Mouse (Mus musculus): ENCODE data around the gene Tmem234.
A peak's percentile ranks its signal among the peaks of the same experiment; 100 is the strongest.
"Not testable (repeated sequence)": the region's sequence is repeated elsewhere in the genome, so short reads cannot be mapped to it uniquely, and the experiment has no call there.

The Tmem234 gene

DNA sequence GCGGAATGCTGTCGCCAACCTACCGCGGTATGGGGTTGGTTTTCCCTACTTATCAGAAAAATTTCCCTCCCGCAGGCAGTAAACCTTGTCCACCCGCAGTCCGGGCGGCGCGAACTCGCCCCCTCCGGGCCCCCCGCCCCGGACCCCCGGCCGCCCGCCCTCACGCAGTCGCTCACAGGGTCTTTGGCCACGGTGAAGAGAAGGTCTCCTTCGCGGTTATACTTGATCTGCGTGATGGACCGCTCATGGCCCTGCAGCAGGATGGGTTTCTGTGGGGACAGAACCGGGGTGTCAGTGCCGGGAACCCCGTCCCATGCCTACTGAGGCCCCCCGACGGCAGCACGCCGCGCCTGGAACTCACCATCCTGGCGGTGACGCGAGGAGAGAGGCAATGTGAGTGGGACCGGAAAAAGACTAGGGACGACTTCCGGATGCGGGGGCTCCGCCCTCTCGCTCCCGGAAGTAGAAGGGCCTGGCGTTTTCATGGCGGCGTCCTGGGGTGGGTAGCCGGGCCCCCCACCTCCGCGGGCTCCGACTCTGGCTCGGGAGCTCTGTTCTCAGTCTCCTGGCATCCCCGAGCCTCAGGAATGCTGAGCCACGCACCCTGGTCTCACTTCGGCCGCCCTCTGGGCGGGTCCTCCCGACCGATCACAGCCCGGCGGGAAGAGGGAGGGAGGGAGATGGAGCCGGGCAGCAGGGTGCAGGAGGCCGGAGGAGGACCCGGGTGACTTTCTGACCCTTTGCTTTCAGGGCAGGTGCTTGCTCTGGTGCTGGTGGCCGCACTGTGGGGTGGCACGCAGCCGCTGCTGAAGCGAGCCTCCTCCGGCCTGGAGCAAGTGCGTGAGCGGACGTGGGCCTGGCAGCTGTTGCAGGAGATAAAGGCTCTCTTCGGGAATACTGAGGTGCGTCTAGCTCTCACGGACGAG lies at the start of gene Tmem234, which contains the start of gene Eif3i:
Gene Tmem234 (plus strand): TSS at position 436 of the 926 bp plus-strand sequence.
Gene Eif3i (minus strand): TSS at position 416 of the 926 bp plus-strand sequence.
- peak; percentile 87 for DNase-seq (ENCODE audit: low spot score)

DNA sequence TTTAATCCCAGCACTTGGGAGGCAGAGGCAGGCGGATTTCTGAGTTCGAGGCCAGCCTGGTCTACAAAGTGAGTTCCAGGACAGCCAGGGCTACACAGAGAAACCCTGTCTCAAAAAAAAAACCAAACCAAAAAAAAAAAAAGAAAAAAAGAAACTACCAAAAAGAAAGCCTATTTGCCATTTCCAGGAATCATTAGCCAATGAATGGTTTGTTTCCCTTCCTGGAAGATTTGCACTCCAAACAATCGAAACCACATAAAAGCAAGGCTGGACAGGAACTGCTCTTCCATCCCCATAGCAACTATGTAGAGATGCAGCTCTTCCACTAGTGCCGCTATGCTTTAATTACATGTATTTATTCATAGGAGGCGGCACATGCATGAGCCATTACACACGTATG lies 46.0 kb upstream of the Tmem234 start:
- DNase-seq (ENCODE audit: low spot score), result not testable (repeated sequence)

DNA sequence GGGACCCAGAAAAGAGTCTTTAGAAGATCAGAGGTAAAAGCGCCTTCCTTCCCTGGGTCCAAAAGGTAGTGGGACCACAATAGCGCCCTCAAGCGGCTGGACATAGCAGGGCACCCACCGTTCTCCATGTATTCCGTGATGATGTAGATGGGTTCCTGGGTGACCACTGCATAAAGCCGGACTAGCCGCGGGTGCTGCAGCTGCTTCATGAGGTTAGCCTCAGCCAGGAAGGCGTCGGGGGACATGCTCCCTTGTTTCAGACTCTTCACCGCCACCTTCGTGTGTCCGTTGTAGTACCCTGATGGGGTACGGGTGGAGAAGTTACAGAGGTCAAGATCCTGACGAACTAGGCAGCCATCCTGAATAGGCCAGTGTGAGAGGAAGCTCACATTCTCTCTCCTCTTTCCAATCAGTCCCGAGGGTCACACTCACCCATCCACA lies 45.0 kb upstream of the Tmem234 start:
- DNase-seq (ENCODE audit: low spot score), result peak; percentile 18

DNA sequence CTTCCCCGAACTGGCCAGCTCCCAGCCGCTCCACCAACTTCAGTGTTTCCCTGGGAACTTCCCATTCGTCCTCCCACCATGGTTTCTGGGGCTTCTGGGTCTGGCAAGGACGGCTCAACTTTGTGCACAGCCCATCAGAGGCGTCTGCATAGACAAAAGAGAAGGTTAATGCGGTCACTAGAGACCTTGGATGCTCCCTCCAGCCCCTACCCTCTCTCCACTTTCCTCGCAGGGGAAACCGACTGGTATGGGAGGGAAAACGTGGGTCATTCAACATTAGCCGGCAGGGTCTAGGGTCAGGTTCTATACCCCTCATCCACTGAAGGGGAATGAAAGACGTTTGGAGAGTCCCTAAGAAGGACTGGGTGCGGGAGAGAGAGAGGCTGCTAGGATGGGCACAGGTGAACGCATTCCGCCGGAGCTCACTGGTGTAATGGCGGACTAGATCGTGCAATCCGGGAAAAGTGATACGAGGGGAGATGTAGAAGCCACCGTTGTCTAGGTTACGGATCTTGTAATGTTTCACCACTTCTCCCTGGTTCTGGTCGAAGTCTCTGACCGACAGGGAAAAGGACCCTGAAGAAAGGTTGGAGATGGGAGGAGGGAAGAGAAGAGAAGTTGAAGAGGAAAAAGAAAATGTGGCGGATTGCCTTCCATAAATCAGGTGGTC lies 44.5 kb upstream of the Tmem234 start:
- DNase-seq (ENCODE audit: low spot score), result no peak

DNA sequence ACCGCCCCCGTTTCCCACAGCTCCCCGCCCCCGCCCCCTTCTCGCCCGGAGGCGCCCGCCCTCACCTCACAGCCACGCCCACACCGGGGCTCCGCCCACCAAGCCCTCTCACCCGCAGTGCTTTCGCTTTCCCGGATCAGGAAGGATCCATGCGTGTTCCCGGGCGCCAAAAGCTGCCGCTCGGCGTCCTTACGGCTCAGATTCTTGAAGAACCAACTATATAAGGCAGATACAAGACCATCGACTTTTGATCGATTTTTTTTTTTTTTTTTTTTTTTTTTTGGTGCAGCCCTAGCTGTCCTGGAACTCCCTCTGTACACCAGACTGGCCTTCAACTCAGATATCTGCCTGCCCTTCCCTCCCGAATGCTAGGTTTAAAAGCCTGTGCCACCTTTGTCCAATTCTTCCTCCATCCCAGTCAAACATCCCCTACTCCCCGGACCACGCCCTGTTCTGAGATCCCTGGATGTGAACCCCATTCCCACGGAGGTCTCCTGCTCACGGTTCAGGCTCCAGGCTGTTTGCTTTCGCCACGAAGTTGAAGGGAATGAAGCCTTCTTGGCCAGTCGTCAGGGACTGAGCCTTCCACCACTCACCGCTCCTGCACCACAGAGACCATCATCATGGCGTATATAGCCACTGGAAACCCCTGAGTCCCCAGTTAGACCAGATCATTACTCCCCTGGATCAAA lies 43.8 kb upstream of the Tmem234 start:
- peak; percentile 91 for DNase-seq (ENCODE audit: low spot score)

DNA sequence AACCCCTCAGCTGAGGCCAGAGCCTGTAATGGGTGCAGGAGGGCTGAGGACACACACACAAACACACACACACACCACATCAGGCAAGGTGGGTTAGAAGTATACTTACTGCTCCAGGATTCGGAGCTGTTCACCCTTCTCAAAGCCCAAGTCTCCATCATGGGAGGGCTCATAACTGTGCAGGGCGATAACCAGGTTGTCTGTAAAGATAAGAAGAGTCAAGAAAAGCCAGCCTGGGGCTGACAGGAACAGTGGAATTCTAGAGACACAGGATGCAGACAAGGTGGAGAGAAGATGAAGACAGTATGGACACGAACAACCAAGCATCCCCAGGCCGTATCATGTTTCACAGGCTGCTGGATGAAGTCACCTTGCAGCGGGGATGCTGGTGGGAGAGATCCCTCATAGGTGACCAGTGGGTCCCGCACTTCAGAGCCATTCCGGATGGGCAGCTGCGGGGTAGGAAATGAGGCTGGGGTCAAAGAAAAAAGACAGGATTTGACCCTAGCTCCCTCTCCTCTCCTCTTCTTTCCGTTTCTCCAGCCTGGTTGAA lies 43.1 kb upstream of the Tmem234 start:
- DNase-seq (ENCODE audit: low spot score), result no peak

DNA sequence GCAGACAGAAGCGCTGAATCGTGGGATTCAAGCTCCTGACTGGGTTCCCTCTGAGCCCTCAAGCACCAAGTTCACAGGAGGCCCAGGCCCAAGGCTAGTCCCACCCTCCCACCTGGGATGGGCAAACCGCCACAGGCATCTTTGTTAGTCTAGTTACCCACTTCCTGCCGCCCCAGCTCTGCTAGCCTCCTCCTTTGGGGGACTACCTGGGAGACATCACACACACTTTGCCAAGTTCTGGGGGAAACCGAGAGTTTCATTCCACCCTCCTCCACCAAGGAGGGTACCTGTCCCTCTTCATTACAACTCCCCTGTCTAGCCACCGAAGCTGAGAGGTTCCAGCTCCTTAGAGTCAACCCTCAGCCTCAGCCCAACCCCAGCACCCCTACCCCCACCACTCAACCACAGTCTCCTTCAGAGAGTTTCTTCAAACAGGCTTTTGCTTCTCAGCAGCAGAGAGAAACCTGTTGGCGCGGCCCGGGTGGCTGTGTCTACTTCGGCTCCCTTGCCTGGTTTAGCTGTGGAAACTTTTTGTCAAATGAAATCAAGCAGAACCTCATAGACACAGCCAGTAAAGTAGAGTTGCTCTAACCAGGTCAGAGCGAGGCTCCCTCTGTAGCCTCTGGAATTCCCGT lies 42.0 kb upstream of the Tmem234 start:
- no peak for DNase-seq (ENCODE audit: low spot score)

DNA sequence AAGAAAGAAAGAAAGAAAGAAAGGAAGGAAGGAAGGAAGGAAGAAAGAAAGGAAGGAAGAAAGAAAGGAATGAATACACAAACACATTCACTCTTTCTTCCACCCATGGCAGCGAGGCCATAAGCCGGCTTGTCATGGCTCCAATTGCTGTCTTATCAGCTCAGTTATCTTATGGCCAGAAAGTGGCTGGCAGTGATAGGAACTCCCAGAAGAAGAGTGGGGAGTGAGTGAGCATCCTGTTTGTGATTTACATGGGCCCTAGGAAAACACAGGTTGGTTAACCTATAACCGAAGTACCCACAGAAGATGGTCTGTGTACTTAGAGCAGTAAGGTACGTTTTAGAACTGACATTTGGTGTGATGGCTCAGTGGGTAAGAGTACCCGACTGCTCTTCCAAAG lies 39.3 kb upstream of the Tmem234 start:
- no peak for DNase-seq (ENCODE audit: low spot score)

DNA sequence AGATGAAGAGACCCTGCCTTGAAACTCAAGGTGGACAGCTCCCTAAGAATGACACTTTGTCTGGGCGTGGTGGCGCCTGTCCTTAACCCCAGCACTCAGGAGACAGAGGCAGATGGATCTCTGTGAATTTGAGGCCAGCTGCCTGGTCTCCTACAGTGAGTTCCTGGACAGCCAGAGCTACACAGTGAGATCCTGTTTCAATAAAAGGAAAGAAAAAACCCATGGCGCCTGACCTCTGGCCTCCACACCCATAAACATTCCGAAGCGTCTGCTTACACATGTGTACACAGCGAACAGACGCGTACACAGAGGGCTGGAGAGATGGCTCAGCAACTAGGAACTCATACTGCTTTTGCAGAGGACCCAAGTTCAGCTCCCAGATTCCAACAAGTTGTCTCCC lies 36.8 kb upstream of the Tmem234 start:
- peak; percentile 82 for DNase-seq (ENCODE audit: low spot score)

DNA sequence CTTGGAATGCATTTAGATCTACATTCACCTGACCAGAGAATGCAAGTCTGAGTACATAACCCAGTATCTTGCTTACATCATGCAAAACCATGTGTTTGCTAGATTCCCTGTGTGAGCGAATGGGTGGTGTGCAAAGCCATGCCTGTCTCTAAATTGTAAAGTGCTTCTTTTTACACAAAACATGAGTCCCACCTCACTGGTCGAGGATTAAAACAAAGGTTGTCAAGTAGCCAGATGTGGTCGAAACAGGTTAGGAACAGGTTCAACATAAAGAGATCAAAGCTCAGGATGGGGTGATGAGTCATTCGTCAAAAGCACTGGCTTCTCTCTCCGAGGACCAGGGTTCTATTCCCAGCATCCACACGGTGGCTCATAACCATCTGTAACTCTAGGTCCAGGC lies 35.3 kb upstream of the Tmem234 start:
- no peak for DNase-seq (ENCODE audit: low spot score)

DNA sequence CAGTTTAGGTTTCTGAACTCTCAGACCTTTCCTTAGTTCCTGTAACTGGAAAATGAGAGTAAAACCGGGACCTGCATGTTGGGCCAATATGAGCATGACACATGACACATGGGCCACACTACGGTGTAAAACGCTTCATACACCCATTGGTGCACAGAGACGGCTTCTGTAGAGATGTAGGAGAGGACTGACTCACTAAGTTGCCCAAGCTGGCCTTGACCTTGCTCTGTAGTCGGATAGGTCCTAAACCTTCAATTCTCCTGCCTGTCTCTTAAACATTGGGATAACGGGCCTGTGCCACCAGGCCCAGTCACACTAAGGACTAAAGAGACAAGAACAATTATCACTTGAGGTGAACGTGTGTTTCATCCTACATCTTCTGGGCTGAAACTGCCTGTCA lies 32.1 kb upstream of the Tmem234 start:
- DNase-seq (ENCODE audit: low spot score), result no peak

DNA sequence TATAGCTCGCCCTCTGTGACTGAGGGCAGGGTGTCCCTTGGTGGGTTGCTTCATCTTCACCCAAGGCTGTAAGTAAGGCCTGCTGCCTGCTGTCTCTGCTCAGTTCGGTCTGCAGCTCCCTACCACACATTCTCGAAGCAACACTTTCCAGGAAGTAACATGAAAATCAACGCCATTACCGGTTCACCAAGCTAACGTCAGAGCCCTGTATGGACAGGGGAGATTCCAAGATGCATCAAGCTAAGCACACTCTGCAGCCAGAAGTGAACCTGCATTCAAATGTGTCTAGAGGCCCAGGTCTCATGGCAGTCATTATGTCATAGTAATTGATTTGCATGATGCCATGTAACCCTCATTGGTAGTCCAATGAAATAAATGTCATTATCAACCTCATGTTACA lies 30.4 kb upstream of the Tmem234 start:
- DNase-seq (ENCODE audit: low spot score), result no peak

DNA sequence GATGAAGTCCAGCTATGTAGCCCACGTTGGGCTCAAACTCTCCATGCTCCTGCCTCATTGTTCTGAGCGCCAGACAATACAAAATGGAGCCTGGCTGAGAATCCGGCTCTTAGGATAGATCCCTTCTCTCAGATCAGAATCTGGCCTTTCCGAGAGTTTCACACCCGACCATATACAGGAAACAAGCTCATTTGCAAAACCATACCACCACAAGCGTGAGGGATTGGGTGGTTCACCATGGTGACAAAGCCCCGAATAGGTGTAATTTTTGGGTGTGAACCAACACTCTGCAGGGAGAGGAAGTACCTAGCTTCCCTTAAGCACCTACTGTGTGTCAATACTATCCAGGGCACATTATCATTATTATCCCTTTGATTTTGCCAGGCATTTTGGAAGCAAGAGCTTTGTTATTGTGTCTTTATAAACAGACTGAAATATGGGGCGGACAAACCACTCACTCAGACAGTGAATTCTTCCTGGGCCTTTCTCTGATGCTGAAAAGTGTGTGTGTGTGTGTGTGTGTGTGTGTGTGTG lies 28.9 kb upstream of the Tmem234 start:
- no peak for DNase-seq (ENCODE audit: low spot score)

DNA sequence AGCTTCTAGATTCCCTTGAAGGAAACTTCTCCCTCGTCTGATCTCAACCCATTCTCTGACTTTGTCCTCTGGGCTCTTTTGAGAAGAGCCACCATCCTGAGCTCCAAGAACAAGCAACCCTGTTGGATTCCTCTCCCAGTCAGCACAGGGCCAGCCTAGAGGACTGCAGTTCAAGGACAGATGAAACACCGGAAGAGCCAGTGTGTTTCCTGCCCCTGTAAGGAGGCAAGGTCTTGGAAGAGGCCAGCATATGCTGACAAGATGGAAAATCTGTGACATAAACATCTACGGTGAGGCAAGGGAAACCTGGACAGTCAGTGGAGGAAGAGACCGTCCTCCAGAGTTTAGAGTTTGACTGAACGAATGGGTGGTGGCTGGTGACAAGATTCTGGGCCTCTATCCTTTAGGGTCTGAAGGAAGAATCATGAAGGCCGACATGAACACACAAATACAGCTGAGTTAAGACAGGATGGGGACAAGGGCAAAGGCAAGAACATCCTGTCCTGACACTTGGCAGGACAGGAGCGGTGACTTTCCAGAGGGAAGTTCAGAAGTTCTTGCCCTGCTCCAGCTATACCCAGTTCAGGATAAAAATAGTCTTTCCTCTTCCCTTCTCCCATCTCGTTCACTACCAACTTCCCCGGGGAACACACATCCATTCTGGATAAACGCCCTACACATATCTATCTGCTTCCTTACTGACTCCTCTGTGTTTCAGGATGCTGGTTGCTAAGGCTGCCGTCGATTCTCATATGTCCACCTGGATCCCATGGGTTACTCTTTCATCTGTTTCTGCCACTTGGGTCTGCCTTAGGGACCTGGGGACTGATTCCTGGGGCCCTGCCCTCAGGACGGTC lies 28.0 kb upstream of the Tmem234 start:
- no peak for DNase-seq (ENCODE audit: low spot score)

DNA sequence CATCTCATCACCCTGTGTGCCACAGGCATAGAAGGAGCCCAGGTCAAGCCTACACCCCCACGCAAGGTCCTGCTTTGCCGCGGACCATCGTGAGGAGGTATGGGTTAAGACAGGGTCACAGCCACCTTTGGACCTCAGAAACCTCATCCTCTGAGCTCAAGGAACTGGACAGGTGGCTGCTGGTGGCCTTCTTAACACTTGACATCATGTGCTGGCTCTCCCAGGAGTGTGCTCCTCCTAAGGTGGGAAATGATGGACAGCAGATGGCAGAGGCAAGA lies 27.4 kb upstream of the Tmem234 start:
- DNase-seq (ENCODE audit: low spot score), result no peak

DNA sequence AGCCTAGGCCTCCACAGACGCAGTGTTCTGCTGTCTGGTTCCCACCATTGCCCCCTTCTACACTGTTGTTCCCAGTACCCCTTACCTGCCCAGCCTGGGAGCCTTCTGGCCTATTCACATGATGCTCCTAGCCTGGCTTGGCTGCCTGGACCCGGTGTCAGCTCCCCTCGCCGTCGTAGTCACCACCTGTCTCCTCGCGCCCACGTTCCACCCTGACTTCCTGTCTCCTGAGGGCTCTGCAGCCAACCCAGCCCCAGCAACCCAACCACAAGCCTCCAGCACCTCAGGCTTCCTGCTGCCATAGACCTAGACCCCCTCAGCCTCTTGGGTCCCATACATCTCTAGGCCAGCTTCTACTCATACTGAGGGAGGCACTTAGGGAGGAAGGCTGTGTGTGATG lies 27.0 kb upstream of the Tmem234 start, which contains the start of gene Lck:
Gene Lck (minus strand): TSS at position 212 of the 400 bp plus-strand sequence.
- DNase-seq (ENCODE audit: low spot score), result no peak

DNA sequence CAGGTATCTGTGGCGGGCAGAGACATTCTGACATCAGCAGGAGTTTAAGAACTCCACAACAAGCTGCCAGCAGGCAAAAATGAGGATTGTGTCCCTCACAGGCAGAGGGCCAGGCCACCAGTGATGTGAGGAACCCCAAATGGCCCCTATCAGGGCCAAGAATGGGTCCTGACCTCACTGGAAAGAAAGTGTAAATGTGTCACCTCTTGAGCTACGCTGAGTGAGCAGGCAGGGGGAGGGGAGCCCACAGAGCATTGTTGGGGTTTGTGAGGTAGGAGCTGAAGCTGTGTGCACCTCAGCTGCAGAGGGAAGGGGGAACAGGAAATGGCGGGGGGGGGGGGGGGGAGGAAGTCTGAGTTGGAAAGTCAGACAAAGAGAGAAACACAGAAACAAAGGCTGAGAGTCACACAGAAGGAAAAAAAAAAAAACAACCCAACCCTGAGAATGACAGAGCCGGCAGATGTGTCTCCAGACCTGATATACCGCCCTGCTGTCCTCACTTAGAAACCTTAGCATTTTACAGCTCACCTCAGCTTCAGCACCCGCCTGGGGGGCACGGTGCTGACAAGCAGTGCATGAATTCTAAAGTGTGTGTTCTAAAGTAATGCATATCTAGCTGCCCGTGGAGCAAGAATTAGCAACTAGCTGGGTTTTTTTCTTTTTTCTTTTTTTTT lies 25.2 kb upstream of the Tmem234 start:
- DNase-seq (ENCODE audit: low spot score), result no peak

DNA sequence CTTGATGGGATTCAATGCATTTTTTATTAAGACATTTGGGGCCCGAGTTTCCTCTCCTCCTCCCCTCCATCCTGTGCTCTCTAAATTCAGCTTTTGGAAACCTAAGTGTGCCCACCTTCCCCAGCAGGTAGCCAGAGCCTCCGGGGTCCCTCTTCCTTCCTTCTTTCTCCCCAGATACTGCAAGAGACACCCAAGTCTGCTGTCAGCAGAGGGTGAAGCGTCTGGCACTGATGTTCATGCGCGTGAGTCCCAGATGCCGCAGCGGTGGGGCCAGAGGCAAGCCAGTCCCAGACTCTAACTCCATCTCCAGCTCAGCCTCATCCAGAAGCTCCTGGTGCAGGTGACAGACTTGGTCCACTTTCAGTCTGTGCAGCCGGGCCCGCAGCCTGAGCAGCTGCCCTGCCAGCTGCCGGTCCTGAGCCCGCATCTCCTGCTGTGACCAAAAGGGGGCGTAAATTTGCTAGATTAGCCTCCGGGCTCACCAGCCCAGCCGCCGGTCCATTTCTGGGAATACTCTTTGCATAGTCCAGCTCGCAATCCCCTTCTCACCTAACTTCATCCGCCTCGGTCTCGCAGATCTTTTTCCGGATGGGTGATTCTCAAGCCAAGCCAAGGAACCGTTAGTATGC lies 23.5 kb upstream of the Tmem234 start:
- no peak for DNase-seq (ENCODE audit: low spot score)

DNA sequence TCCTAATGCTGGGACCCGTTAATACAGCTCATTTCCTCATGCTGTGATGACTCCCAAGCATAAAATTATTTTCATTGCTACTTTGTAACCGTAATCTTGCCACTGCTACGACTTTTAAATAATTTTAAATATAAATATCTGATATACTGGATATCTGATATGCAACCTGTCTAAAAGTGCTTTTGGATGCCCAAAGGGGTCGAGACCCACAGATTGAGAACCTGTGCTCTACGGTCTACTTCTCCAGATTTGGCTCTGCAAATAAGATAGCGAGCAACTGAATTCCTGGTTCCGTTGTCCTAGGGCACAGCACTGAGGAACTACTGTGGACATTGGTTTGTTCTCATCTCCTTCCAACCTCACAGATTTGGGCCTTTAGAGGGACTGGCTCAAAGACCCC lies 22.8 kb upstream of the Tmem234 start:
- DNase-seq (ENCODE audit: low spot score), result no peak

DNA sequence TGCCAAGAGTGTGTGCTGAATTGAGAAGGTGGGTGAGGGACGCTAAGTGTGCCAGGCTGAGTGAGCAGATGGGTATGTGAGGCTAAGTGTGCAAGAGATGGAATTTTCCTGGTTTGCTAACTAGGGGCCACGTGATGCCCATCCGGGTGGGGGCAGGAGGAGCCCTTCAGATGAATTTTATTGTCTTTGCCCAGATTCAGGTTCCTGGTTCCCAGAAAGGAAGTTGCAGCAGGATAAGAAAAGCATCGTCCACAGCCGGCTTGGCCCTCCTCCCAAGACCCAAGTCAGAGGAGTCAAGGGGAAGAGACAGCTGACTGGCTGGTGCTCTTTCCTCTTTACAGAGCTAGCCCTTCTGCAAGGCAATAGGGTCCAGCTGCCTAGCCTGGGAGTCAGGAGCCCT lies 22.0 kb upstream of the Tmem234 start, which contains the start of gene Fam167b:
Gene Fam167b (minus strand): TSS at position 84 of the 400 bp plus-strand sequence.
- DNase-seq (ENCODE audit: low spot score), result no peak
